Mouse (Mus musculus): ENCODE data around the gene Oit1. TPM values are rescaled to one million over a fixed set of nuclear protein-coding genes. Genes with fewer than 3 reads are reported as not detected.

Oit1 gene
- polyA plus RNA-seq, 2 experiments = 0.02 TPM; not detected in 1

DNA sequence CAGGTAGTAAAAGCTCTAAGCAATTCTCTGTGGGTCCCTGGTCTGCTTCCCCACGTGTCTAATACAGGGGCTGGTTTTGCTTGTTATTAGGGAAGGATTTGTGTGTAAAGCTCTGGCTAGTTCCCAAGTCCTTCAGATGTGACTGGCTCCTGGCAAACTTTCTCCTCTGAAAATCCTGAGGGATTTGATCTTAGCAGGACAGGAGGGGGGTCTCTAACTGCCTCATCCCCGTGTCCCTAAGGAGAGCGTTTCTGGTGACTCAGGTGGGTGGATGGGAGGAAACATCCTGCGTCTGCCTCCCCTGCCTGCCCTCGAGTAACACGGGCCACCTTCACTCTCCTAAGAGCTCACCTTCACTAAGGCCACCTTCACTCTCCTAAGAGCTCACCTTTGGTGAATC lies 48.2 kb downstream of the Oit1 start:
- no peak overlapping the region for H3K27ac ChIP-seq
- no peak overlapping the region for H3K4me3 ChIP-seq (ENCODE audit: insufficient read depth in 1 of 2, low read depth in 2 of 2, low read length in 2 of 2)
- H3K27me3 ChIP-seq (ENCODE audit: control insufficient read depth, insufficient read depth, low read length) = no peaks in the 10 kb centered on the region
- H3K9ac ChIP-seq (replicated peaks) = no peak overlapping the region
- DNase-seq (ENCODE audit: low read depth in 3 of 3, low spot score in 3 of 3) (no peak), ATAC-seq (ENCODE audit: insufficient read depth) (no peak)
- no peak for TF ChIP-seq CTCF (IDR thresholded peaks at IDR 0.05; ENCODE audit: low read depth)
- no peak for TF ChIP-seq EP300 (IDR thresholded peaks at IDR 0.05; ENCODE audit: low read depth)
- H3K36me3 ChIP-seq (replicated peaks; ENCODE audit: control insufficient read depth, insufficient read depth, low read depth) = no peaks in the 10 kb centered on the region
- H3K4me2 ChIP-seq (ENCODE audit: low read depth) = no peak overlapping the region
- H3K9me3 ChIP-seq (ENCODE audit: control insufficient read depth, low read length) = no peaks in the 10 kb centered on the region
- 41% methylated on average over 6 of the region's 6 CpGs for WGBS (ENCODE audit: insufficient replicate concordance)
- peaks cover 0 to 9% of the 10 kb centered on the region in 2 experiments; a peak in 2 of 4 replicates for H3K4me1 ChIP-seq (replicated peaks; ENCODE audit: control insufficient read depth in 2 of 2, insufficient read depth in 2 of 2, low read length in 1 of 2)

DNA sequence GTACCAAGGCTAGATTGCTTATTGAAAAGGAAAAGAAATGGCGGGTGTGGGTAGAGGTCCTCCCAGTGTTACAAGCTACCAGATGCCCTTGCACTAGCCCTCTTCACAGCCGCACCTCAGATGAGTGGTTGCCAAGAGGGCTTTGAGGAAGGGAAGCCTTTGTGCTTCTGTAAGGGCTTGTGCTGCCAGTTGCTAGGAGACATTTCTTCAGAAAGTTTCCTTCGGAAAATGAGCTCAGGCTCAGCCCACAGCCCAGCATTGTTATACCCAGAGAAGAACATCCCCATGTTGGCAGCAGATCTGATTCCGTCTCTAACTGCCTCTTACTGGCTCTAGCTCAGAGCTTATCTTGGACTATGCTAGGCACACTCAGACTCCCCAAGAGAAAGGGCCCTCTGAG lies 49.0 kb downstream of the Oit1 start:
- Histone ChIP-seq H3K36me3 (replicated peaks; ENCODE audit: control insufficient read depth, insufficient read depth, low read depth) (no peaks in the 10 kb centered on the region), H3K9ac (replicated peaks) (no peak overlapping the region), H3K4me3 (ENCODE audit: insufficient read depth in 1 of 2, low read depth in 2 of 2, low read length in 2 of 2) (no peak overlapping the region), H3K27me3 (ENCODE audit: control insufficient read depth, insufficient read depth, low read length) (no peaks in the 10 kb centered on the region), H3K4me2 (ENCODE audit: low read depth) (no peak overlapping the region), H3K27ac (no peak overlapping the region), H3K9me3 (ENCODE audit: control insufficient read depth, low read length) (no peaks in the 10 kb centered on the region), H3K4me1 (replicated peaks; ENCODE audit: control insufficient read depth in 2 of 2, insufficient read depth in 2 of 2, low read length in 1 of 2) (peaks cover 0 to 9% of the 10 kb centered on the region in 2 experiments; a peak in 2 of 4 replicates)
- WGBS (ENCODE audit: insufficient replicate concordance) = 57% methylated on average over 4 of the region's 4 CpGs
- ATAC-seq (ENCODE audit: insufficient read depth) (no peak), DNase-seq (ENCODE audit: low read depth in 3 of 3, low spot score in 3 of 3) (no peak)
- TF ChIP-seq CTCF (IDR thresholded peaks at IDR 0.05; ENCODE audit: low read depth) = no peak
- no peak for TF ChIP-seq EP300 (IDR thresholded peaks at IDR 0.05; ENCODE audit: low read depth)

DNA sequence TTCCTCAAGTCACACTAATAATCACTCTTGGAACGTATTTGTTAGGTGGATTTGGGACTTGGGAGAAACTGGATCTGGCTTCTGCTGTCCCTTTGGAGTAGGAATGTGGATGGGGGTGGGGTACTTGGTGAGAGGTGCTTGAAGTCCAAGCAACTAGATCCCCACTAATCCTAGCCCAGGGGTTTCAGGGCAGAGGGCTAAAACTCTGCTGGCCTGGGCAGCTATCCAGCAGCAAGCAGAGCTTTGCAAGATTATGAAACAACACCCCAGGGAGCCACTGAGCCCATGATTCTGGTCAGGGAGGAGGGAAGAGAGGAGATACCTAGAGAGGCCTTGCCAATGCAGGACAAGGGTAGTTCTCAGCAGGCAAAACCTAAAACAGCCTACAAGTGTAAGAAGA lies 51.2 kb downstream of the Oit1 start:
- H3K9ac ChIP-seq (replicated peaks) = no peak overlapping the region
- no peaks in the 10 kb centered on the region for H3K9me3 ChIP-seq (ENCODE audit: control insufficient read depth, low read length)
- H3K4me1 ChIP-seq (replicated peaks; ENCODE audit: control insufficient read depth in 2 of 2, insufficient read depth in 2 of 2, low read length in 1 of 2) = peaks cover 0 to 9% of the 10 kb centered on the region in 2 experiments; a peak in 2 of 4 replicates
- no peak overlapping the region for H3K4me3 ChIP-seq (ENCODE audit: insufficient read depth in 1 of 2, low read depth in 2 of 2, low read length in 2 of 2)
- H3K4me2 ChIP-seq (ENCODE audit: low read depth) = no peak overlapping the region
- ATAC-seq (ENCODE audit: insufficient read depth) (no peak), DNase-seq (ENCODE audit: low read depth in 3 of 3, low spot score in 3 of 3) (no peak)
- no peaks in the 10 kb centered on the region for H3K27me3 ChIP-seq (ENCODE audit: control insufficient read depth, insufficient read depth, low read length)
- H3K36me3 ChIP-seq (replicated peaks; ENCODE audit: control insufficient read depth, insufficient read depth, low read depth) = no peaks in the 10 kb centered on the region
- TF ChIP-seq CTCF (IDR thresholded peaks at IDR 0.05; ENCODE audit: low read depth) = no peak
- TF ChIP-seq EP300 (IDR thresholded peaks at IDR 0.05; ENCODE audit: low read depth) = no peak
- H3K27ac ChIP-seq = no peak overlapping the region
- 36% methylated on average over 1 of the region's 1 CpGs for WGBS (ENCODE audit: insufficient replicate concordance)

DNA sequence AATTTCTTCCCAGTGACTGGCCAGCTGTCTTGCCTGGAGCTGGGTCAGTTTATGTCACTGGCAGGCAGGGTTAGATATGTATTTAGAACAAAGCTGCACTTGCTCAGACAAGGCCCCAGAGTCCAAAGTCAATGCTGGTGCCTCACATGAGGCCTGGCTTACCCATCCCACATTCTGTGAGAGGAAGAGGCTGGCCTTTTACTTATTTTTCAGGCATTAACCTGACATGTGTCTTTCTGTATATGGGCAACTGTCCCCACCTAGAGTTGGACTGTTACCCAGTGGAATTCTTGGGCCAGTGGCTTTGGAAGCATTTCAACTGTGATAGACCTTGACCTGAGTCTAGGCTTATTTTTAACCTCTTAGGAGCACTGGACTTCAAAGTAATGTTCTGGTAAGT lies 51.6 kb downstream of the Oit1 start:
- Histone ChIP-seq H3K9ac (replicated peaks) (no peak overlapping the region), H3K9me3 (ENCODE audit: control insufficient read depth, low read length) (no peaks in the 10 kb centered on the region), H3K27ac (no peak overlapping the region), H3K4me2 (ENCODE audit: low read depth) (no peak overlapping the region), H3K4me1 (replicated peaks; ENCODE audit: control insufficient read depth in 2 of 2, insufficient read depth in 2 of 2, low read length in 1 of 2) (peaks cover 0 to 9% of the 10 kb centered on the region in 2 experiments; a peak in 2 of 4 replicates), H3K36me3 (replicated peaks; ENCODE audit: control insufficient read depth, insufficient read depth, low read depth) (no peaks in the 10 kb centered on the region), H3K27me3 (ENCODE audit: control insufficient read depth, insufficient read depth, low read length) (no peaks in the 10 kb centered on the region), H3K4me3 (ENCODE audit: insufficient read depth in 1 of 2, low read depth in 2 of 2, low read length in 2 of 2) (no peak overlapping the region)
- ATAC-seq (ENCODE audit: insufficient read depth) = no peak
- no peak for TF ChIP-seq EP300 (IDR thresholded peaks at IDR 0.05; ENCODE audit: low read depth)
- DNase-seq (ENCODE audit: low read depth in 3 of 3, low spot score in 3 of 3) = no peak

DNA sequence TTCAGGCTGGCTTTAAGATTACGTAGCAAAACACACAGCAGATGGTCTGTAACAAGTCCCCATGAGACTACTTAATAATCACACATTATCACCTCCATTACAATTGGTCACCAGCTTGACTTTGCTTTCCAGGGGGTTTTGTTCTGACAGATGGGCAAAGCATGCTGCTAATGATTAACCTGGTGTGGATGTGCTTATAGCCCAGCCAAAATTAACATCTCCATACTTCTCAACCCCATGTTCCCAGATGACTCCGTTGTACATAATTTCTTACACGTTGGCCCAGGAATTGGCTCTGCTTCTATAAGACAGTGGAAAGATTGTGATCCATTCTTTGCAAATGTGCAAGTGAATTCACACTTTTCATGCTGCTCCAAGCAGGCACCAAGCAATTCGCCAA lies 52.8 kb downstream of the Oit1 start:
- DNase-seq (ENCODE audit: low read depth in 3 of 3, low spot score in 3 of 3) = no peak
- Histone ChIP-seq H3K9me3 (ENCODE audit: control insufficient read depth, low read length) (no peaks in the 10 kb centered on the region), H3K27me3 (ENCODE audit: control insufficient read depth, insufficient read depth, low read length) (no peaks in the 10 kb centered on the region), H3K4me3 (ENCODE audit: insufficient read depth in 1 of 2, low read depth in 2 of 2, low read length in 2 of 2) (no peak overlapping the region), H3K4me2 (ENCODE audit: low read depth) (no peak overlapping the region), H3K9ac (replicated peaks) (no peak overlapping the region), H3K36me3 (replicated peaks; ENCODE audit: control insufficient read depth, insufficient read depth, low read depth) (no peaks in the 10 kb centered on the region), H3K27ac (no peak overlapping the region), H3K4me1 (replicated peaks; ENCODE audit: control insufficient read depth in 2 of 2, insufficient read depth in 2 of 2, low read length in 1 of 2) (peaks cover 0 to 9% of the 10 kb centered on the region in 2 experiments; a peak in 2 of 4 replicates)
- no peak for ATAC-seq (ENCODE audit: insufficient read depth)
- TF ChIP-seq EP300 (IDR thresholded peaks at IDR 0.05; ENCODE audit: low read depth) = no peak
- WGBS (ENCODE audit: insufficient replicate concordance) = 56% methylated on average over 4 of the region's 4 CpGs
